Mouse (Mus musculus) forebrain, embryonic 11.5 days (tissue): ENCODE data around the gene Gm45213. TPM values are rescaled to one million over a fixed set of nuclear protein-coding genes. Genes with fewer than 3 reads are reported as not detected.

Experiments used
- ATAC-seq: fragments of 200-750 bp; cut with Nextera tagmentation; replicated peaks from 2 replicates; pipeline ENCODE4 v1.8.0; 2017; ENCODE audit warnings: moderate TSS enrichment; ENCODE audit not compliant: low FRiP score
- DNase-seq: peaks from one replicate; pipeline ENCODE4 v3.0.0-alpha.2; 2017; ENCODE audit warnings: low spot score
- H3K27ac ChIP-seq: fragments of 300-500 bp; sonication (generic); 2 replicates; pipeline ENCODE4 v1.5.1; 2014; ENCODE audit warnings: low read depth, low read length
- H3K27me3 ChIP-seq: fragments of 300-500 bp; sonication (generic); 2 replicates; pipeline ENCODE4 v1.6.1; 2014; ENCODE audit warnings: mild to moderate bottlenecking, low read length, mixed read lengths; ENCODE audit not compliant: control insufficient read depth, insufficient read depth
- H3K36me3 ChIP-seq: fragments of 300-500 bp; sonication (generic); 2 replicates; pipeline ENCODE4 v1.6.1; 2014; ENCODE audit warnings: mild to moderate bottlenecking, low read length, moderate library complexity, mixed read lengths; ENCODE audit not compliant: control insufficient read depth, insufficient read depth
- H3K4me1 ChIP-seq: fragments of 300-500 bp; sonication (generic); replicated peaks from 2 replicates; pipeline ENCODE4 v1.6.1; 2014; ENCODE audit warnings: low read length, mixed read lengths; ENCODE audit not compliant: control insufficient read depth, insufficient read depth
- H3K4me2 ChIP-seq: fragments of 300-500 bp; sonication (generic); 2 replicates; pipeline ENCODE4 v1.6.1; 2014; ENCODE audit warnings: low read depth, mild to moderate bottlenecking, low read length, moderate library complexity, mixed read lengths; ENCODE audit not compliant: severe bottlenecking
- H3K4me3 ChIP-seq: fragments of 300-500 bp; sonication (generic); 2 replicates; pipeline ENCODE4 v1.5.1; 2014; ENCODE audit warnings: low read depth, low read length
- H3K9ac ChIP-seq: fragments of 300-500 bp; sonication (generic); 2 replicates; pipeline ENCODE4 v1.6.1; 2014; ENCODE audit warnings: low read length
- H3K9me3 ChIP-seq: fragments of 300-500 bp; sonication (generic); 2 replicates; pipeline ENCODE4 v1.6.1; 2016; ENCODE audit warnings: low read length, mixed read lengths; ENCODE audit not compliant: control insufficient read depth
- WGBS: fragments of 180-500 bp; shearing (Covaris S2); extraction: QIAGEN DNeasy Blood & Tissue Kit; methylation state at CpG from one replicate; pipeline ENCODE4 v1.1.7; 2014; 5-methylcytosine and 5-hydroxymethylcytosine counted together
- polyA plus RNA-seq: library from polyadenylated mRNA; unstranded; fragments of >200 nt; fragmentation: Nextera tagmentation; extraction: Ambion mirVana; gene quantifications from 2 replicates; pipeline ENCODE4 v1.2.1, GENCODE M21; 2014

Gm45213 gene
- not detected in 2 replicates for polyA plus RNA-seq

DNA sequence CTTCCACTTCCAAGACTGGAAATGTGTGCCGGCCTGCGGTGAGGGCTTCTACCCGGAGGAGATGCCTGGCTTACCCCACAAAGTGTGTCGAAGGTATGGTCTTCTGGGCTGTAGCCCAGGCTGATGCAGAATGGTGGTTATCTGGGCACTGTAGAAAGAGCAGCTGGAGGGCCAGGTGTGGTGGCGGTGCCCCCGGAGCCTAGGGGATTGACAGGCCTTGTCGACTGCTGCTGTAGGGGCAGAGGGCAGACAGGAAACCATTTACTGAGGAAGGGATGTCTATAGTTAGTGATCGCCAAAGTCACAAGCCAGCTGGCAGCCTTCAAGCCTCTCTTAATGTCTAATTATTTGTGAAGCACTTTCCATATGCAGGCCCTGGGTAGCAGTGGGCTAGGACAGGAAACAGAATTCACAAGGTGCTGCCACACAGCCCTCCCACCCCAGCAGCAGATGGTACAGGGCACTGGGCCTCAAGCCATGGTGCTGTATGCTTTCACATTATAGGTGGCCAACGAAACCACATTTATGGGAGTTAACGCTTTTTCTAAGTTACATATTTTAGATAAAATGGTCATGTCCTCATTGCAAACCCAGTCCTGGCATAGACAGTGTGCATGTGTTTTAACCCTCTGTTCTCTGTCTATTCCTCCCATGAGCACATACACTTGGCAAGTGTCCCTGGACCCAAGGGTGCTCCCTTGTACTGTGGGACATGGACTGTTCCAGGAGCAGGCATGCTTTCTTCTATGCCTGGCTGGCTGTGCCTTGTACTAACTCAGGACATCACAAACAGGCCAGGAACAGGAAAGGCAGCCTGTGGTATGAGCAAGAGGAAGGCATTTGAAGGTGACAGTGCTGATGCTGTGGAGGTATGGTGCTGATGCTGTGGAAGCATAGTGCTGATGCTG lies at the start of gene Gm45213:
Gene Gm45213 (plus strand): TSS at position 51 of the 908 bp plus-strand sequence.
- no peaks in the 10 kb centered on the region for H3K36me3 ChIP-seq
- no peak within 1 kb of the TSS for H3K4me3 ChIP-seq
- H3K4me2 ChIP-seq: no peak within 1 kb of the TSS
- H3K27me3 ChIP-seq: no peaks in the 10 kb centered on the region
- H3K9me3 ChIP-seq: no peaks in the 10 kb centered on the region
- H3K27ac ChIP-seq: no peak within 1 kb of the TSS
- no peak within 1 kb of the TSS for H3K9ac ChIP-seq
- DNase-seq (no peak), ATAC-seq (no peak)
- WGBS: 89% methylated on average over 10 of the region's 10 CpGs
- no peaks in the 10 kb centered on the region for H3K4me1 ChIP-seq

DNA sequence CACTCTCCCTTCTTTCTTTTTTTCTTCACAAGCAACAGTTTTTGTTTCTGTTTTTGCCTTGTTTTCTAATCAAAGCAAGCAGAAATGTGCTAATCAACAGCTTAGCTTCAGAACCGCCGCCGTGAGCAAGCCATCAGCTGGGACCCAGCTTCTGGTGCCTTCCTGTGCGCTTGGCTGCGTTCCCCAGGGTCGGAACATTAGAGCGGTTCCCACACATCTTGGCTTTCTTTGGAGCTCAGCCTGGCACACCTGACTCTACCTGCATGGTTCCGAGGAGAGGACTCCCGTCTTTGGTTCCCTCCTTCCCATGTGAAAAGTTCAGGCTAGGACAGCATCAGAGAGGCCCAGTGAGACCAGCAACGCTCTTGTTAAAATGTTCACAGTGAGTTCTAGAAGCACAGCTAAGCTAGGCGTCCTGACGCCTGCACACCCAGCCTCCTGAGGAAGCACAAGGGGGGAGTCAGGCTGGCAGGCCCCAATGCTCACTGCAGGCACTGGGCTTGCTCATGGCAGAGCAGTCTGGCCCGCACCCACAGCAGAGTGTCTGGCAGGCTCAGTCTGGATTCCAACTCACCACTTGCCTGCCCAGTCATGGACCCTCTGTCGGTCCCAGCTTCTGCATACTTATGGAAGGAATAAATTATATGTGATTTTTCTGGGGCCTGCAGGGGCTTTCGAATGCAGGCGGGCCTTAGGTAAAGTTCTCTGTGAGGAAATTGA lies 42.2 kb upstream of the Gm45213 start:
- Histone ChIP-seq H3K4me3 (no peak overlapping the region), H3K9me3 (no peaks in the 10 kb centered on the region; the same call in 1 of the 2 replicates), H3K36me3 (no peaks in the 10 kb centered on the region), H3K4me2 (no peak overlapping the region), H3K4me1 (no peaks in the 10 kb centered on the region), H3K9ac (no peak overlapping the region), H3K27me3 (no peaks in the 10 kb centered on the region), H3K27ac (no peak overlapping the region)
- whole genome bisulfite sequencing: 91% methylated on average over 16 of the region's 16 CpGs
- DNase-seq: no peak
- no peak for ATAC-seq

GRCm38 (mm10) chr7:66001797-66002196 lies 41.6 kb upstream of the Gm45213 start:
- H3K9ac ChIP-seq: no peak overlapping the region
- no peaks in the 10 kb centered on the region; the same call in 1 of the 2 replicates for H3K9me3 ChIP-seq
- no peak overlapping the region for H3K4me2 ChIP-seq
- DNase-seq: no peak
- WGBS: 71% methylated on average over 3 of the region's 3 CpGs
- no peak overlapping the region for H3K27ac ChIP-seq
- no peak for ATAC-seq
- H3K36me3 ChIP-seq: no peaks in the 10 kb centered on the region
- no peaks in the 10 kb centered on the region for H3K27me3 ChIP-seq
- no peak overlapping the region for H3K4me3 ChIP-seq
- H3K4me1 ChIP-seq: no peaks in the 10 kb centered on the region

DNA sequence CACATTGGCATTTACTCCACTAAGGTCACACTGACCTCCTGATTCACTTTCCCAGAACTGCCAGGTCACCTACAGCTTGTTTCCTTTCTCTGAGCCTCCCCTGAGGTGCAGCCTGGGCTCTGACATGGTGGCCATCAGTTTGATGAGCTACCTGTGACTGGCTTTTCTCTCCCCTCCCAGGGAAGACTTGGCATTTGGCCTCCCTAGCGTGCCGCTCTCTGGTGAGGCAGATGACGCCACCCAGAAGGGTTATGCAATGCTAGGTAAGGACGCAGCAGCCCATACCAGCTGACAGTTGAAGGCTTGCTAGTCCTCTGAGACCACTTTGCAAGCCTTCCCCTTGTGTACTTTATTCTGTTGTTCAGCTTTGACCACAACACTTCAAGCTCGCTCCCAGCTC lies 40.0 kb upstream of the Gm45213 start:
- no peak overlapping the region for H3K27ac ChIP-seq
- no peaks in the 10 kb centered on the region for H3K36me3 ChIP-seq
- H3K4me3 ChIP-seq: no peak overlapping the region
- H3K4me1 ChIP-seq: no peaks in the 10 kb centered on the region
- H3K9ac ChIP-seq: no peak overlapping the region
- no peaks in the 10 kb centered on the region for H3K27me3 ChIP-seq
- WGBS: 91% methylated on average over 5 of the region's 5 CpGs
- ATAC-seq (no peak), DNase-seq (no peak)
- no peak overlapping the region for H3K4me2 ChIP-seq
- H3K9me3 ChIP-seq: no peaks in the 10 kb centered on the region; the same call in 1 of the 2 replicates

GRCm38 (mm10) chr7:66003865-66004638 lies 39.4 kb upstream of the Gm45213 start:
- Histone ChIP-seq H3K27me3 (no peaks in the 10 kb centered on the region), H3K36me3 (no peaks in the 10 kb centered on the region), H3K4me2 (no peak overlapping the region), H3K27ac (no peak overlapping the region), H3K4me1 (no peaks in the 10 kb centered on the region), H3K9ac (no peak overlapping the region), H3K4me3 (no peak overlapping the region), H3K9me3 (no peaks in the 10 kb centered on the region; the same call in 1 of the 2 replicates)
- WGBS: 70% methylated on average over 13 of the region's 13 CpGs
- ATAC-seq (no peak), DNase-seq (no peak)

GRCm38 (mm10) chr7:66005066-66005465 lies 38.3 kb upstream of the Gm45213 start:
- H3K4me3 ChIP-seq: no peak overlapping the region
- no peaks in the 10 kb centered on the region for H3K4me1 ChIP-seq
- no peaks in the 10 kb centered on the region for H3K9me3 ChIP-seq
- no peak overlapping the region for H3K27ac ChIP-seq
- DNase-seq (no peak), ATAC-seq (no peak)
- no peaks in the 10 kb centered on the region for H3K36me3 ChIP-seq
- 87% methylated on average over 10 of the region's 10 CpGs for WGBS
- H3K27me3 ChIP-seq: no peaks in the 10 kb centered on the region
- H3K9ac ChIP-seq: no peak overlapping the region
- no peak overlapping the region for H3K4me2 ChIP-seq

GRCm38 (mm10) chr7:66008161-66008891 lies 35.1 kb upstream of the Gm45213 start:
- 89% methylated on average over 11 of the region's 11 CpGs for WGBS
- ATAC-seq (no peak), DNase-seq (no peak)
- Histone ChIP-seq H3K4me3 (no peak overlapping the region), H3K27me3 (no peaks in the 10 kb centered on the region), H3K36me3 (no peaks in the 10 kb centered on the region), H3K9ac (no peak overlapping the region), H3K9me3 (no peaks in the 10 kb centered on the region), H3K4me2 (no peak overlapping the region), H3K27ac (no peak overlapping the region), H3K4me1 (0 out of 2 replicates have a peak, but pooled peaks cover 3% of the 10 kb centered on the region)

GRCm38 (mm10) chr7:66008892-66009273 lies 34.5 kb upstream of the Gm45213 start:
- ATAC-seq: no peak
- H3K4me3 ChIP-seq: no peak overlapping the region
- H3K36me3 ChIP-seq: no peaks in the 10 kb centered on the region
- no peak overlapping the region for H3K9ac ChIP-seq
- 0 out of 2 replicates have a peak, but pooled peaks cover 3% of the 10 kb centered on the region for H3K4me1 ChIP-seq
- no peak overlapping the region for H3K27ac ChIP-seq
- H3K4me2 ChIP-seq: no peak overlapping the region
- 93% methylated on average over 16 of the region's 16 CpGs for WGBS
- DNase-seq: no peak
- no peaks in the 10 kb centered on the region for H3K9me3 ChIP-seq
- no peaks in the 10 kb centered on the region for H3K27me3 ChIP-seq
